Mouse (Mus musculus): ENCODE measurements at regions not wholly inside any gene's neighbourhood (a gene's known extent, or its start where the extent isn't known, plus 50 kb on each side); places are given as distances from the start of the nearest gene placed in this dataset.
"Not testable (repeated sequence)": the region's sequence is repeated elsewhere in the genome, so short reads cannot be mapped to it uniquely, and the experiment has no call there.

- no peak for DNase-seq
Measured at GRCm38 (mm10) chr1:16904690-16905089, 811.6 kb upstream of the 4930444P10Rik start.

- not testable (repeated sequence) for DNase-seq
Measured at GRCm38 (mm10) chr1:16868383-16868782, 775.3 kb upstream of the 4930444P10Rik start.

- DNase-seq, result not testable (repeated sequence)
Measured at GRCm38 (mm10) chr1:16867086-16867835, 774.1 kb upstream of the 4930444P10Rik start.

- no peak for DNase-seq
Measured at GRCm38 (mm10) chr1:16837111-16837510, 744.0 kb upstream of the 4930444P10Rik start.

- DNase-seq, result not testable (repeated sequence)
Measured at GRCm38 (mm10) chr1:16824709-16825108, 731.6 kb upstream of the 4930444P10Rik start.

- DNase-seq, result no peak
Measured at GRCm38 (mm10) chr1:16824057-16824456, 730.9 kb upstream of the 4930444P10Rik start.

GRCm38 (mm10) chr1:16821186-16821585 lies 728.1 kb upstream of the 4930444P10Rik start:
- DNase-seq, result no peak

GRCm38 (mm10) chr1:16816572-16816971 lies 723.4 kb upstream of the 4930444P10Rik start:
- DNase-seq, result no peak

- no peak for DNase-seq
Measured at GRCm38 (mm10) chr1:16815731-16816130, 722.6 kb upstream of the 4930444P10Rik start.

- no peak for DNase-seq
Measured at GRCm38 (mm10) chr1:16809370-16810150, 716.4 kb upstream of the 4930444P10Rik start.

- DNase-seq, result peak; percentile 54 to 80
Measured at GRCm38 (mm10) chr1:16798292-16798691, 705.2 kb upstream of the 4930444P10Rik start.

GRCm38 (mm10) chr1:16796449-16796848 lies 703.3 kb upstream of the 4930444P10Rik start:
- DNase-seq, result no peak

GRCm38 (mm10) chr1:16790733-16791309 lies 697.7 kb upstream of the 4930444P10Rik start:
- DNase-seq, result no peak

GRCm38 (mm10) chr1:16779791-16780190 lies 686.7 kb upstream of the 4930444P10Rik start:
- DNase-seq, result no peak

GRCm38 (mm10) chr1:16760951-16761350 lies 667.8 kb upstream of the 4930444P10Rik start:
- no peak for DNase-seq

Data from spleen, adult 18-20 months (tissue).